Mouse (Mus musculus) heart, embryonic 10.5 days (tissue): Measurements from ENCODE around the gene Nell1. TPM values are rescaled to one million over a fixed set of nuclear protein-coding genes. Genes with fewer than 3 reads are reported as not detected.
A peak's percentile ranks its signal among the peaks of the same experiment; 100 is the strongest.

ENCODE experiments used
- DNase-seq: peaks from one replicate; pipeline ENCODE4 v3.0.0-alpha.2; 2017; ENCODE audit warnings: low spot score
- H3K27ac ChIP-seq: fragments of 300-500 bp; sonication (generic); 2 replicates; pipeline ENCODE4 v1.5.1; 2016; ENCODE audit warnings: mild to moderate bottlenecking
- H3K27me3 ChIP-seq: fragments of 300-500 bp; sonication (generic); 2 replicates; pipeline ENCODE4 v1.6.1; 2016; ENCODE audit warnings: mild to moderate bottlenecking; ENCODE audit not compliant: poor library complexity, insufficient read depth, severe bottlenecking
- H3K36me3 ChIP-seq: fragments of 300-500 bp; sonication (generic); 2 replicates; pipeline ENCODE4 v1.6.1; 2016; ENCODE audit warnings: mild to moderate bottlenecking, moderate library complexity
- H3K4me1 ChIP-seq: fragments of 300-500 bp; sonication (generic); 2 replicates; pipeline ENCODE4 v1.6.1; 2016; ENCODE audit warnings: mild to moderate bottlenecking
- H3K4me3 ChIP-seq: fragments of 300-500 bp; sonication (generic); 2 replicates; pipeline ENCODE4 v1.5.1; 2016; ENCODE audit warnings: mild to moderate bottlenecking, moderate library complexity
- H3K9me3 ChIP-seq: fragments of 300-500 bp; sonication (generic); 2 replicates; pipeline ENCODE4 v1.6.1; 2016; ENCODE audit warnings: mild to moderate bottlenecking, moderate library complexity
- WGBS: fragments of 180-500 bp; shearing (Covaris S2); methylation state at CpG from one replicate; pipeline ENCODE4 v1.1.7; 2016; 5-methylcytosine and 5-hydroxymethylcytosine counted together
- polyA plus RNA-seq: library from polyadenylated mRNA; unstranded; fragments of >200 nt; fragmentation: Nextera tagmentation; extraction: Ambion mirVana; gene quantifications from 2 replicates; pipeline ENCODE4 v1.2.1, GENCODE M21; 2016

The Nell1 gene
- polyA plus RNA-seq, 1 experiment from 2014 or later: 2.4 TPM

DNA sequence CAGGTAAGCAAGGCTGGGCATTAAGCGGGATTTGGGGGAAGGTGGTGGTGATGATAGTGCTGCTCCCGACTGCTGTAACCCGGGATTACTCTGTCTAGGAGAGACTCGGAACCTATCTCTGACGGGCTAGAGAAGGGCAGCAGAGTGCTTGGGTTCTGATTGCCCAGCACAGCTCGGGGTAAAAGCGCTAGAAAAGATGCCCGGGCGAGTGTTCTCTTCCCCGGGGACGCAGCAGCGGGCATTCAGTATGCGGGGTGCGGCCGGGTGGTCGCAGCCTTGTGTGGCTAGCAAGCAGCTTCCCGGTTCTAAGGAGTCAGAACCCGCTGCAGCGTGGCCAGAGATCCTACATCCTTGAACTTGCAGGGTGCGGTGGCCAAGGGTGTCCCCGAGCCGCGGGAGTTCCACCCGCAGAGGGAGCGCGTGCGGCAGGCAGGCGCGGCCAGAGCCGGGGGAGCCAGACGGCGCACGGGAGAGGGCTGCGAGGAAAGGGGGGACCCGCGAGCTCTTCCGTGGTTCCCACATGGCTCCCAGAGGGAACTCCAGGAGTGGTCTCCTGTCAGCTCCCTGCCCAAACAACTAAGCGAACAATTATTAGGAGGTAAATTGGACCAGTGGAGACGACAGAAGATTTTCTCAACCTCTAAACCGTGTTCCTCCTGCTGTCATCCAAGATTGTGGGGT lies 917 bp downstream of the Nell1 start:
- no peak for DNase-seq
- Histone ChIP-seq H3K9me3 (no peaks in the 10 kb centered on the region), H3K27ac (no peak overlapping the region), H3K4me1 (peaks cover 17% of the 10 kb centered on the region), H3K4me3 (peak overlapping the region; percentile 71), H3K36me3 (no peaks in the 10 kb centered on the region), H3K27me3 (peaks cover 85% of the 10 kb centered on the region)
- under 1% methylated on average over 40 of the region's 40 CpGs for WGBS

DNA sequence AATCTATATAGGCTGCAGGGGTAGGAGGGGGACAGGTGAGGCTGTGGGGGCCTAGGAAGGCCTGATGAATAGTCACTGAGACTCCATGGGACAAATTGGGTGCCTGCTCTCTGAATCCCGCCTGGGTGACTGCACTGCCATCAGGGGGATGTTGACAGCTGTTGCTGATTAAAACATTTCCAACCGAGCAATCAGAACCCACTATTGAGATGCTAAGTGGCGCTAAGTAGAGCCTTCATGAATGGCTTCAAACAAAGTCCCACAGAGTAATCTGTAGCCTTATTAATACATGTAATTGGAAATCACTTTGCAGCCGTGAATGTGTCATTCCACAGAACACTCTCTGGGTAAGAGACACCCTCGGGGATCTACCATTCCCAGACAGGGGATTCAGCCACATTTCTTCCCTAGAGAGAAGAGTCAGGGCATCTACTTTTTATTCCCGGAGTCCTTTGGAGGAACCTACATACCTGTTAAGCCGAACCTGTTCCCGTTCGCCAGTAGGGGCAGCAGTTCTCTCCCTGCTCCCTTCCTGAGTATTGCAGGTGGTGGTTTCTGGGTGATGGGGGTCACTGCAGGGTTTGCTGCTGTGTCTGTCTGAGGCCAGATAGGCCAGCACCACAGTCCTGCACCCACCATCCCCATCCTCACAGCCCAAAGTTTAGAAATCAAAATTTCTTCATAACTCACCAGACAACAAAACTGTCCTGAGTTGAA lies 7.0 kb downstream of the Nell1 start:
- no peak for DNase-seq
- no peaks in the 10 kb centered on the region for H3K36me3 ChIP-seq
- peaks cover 54% of the 10 kb centered on the region for H3K27me3 ChIP-seq
- H3K4me1 ChIP-seq: 0 out of 2 replicates have a peak, but pooled peaks cover 10% of the 10 kb centered on the region
- H3K4me3 ChIP-seq: no peak overlapping the region
- no peaks in the 10 kb centered on the region for H3K9me3 ChIP-seq
- no peak overlapping the region for H3K27ac ChIP-seq
- WGBS: 12% methylated on average over 9 of the region's 9 CpGs

GRCm38 (mm10) chr7:49984698-49985097 lies 10.0 kb downstream of the Nell1 start:
- Histone ChIP-seq H3K27me3 (peaks cover 26% of the 10 kb centered on the region), H3K27ac (no peak overlapping the region), H3K4me3 (no peak overlapping the region), H3K4me1 (0 out of 2 replicates have a peak, but pooled peaks cover 10% of the 10 kb centered on the region), H3K36me3 (no peaks in the 10 kb centered on the region), H3K9me3 (no peaks in the 10 kb centered on the region)
- WGBS: 34% methylated on average over 6 of the region's 6 CpGs
- DNase-seq: no peak

DNA sequence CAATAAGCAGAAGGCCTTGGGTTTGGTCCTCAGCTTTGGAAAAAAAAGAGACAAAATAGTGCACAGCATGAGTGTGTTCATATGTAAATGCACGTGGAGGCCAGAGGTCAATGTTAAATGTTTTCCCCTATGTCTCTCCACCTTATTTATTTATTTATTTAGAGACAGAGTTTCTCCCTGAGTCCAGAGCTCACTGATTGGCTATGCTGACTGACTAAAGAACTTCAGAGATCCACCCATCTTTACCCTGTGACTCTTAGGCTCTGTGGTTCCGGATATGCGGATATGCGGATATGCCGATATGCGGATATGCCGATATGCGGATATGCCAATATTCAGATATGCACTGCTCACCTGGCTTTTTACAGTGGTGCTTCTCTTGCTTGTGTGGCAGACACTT lies 11.3 kb downstream of the Nell1 start:
- 0 out of 2 replicates have a peak, but pooled peaks cover 10% of the 10 kb centered on the region for H3K4me1 ChIP-seq
- H3K4me3 ChIP-seq: no peak overlapping the region
- no peaks in the 10 kb centered on the region for H3K36me3 ChIP-seq
- peaks cover 14% of the 10 kb centered on the region for H3K27me3 ChIP-seq
- no peak for DNase-seq
- H3K27ac ChIP-seq: no peak overlapping the region
- no peaks in the 10 kb centered on the region for H3K9me3 ChIP-seq
- WGBS: 89% methylated on average over 8 of the region's 8 CpGs

GRCm38 (mm10) chr7:49999321-49999720 lies 24.7 kb downstream of the Nell1 start:
- no peaks in the 10 kb centered on the region for H3K4me1 ChIP-seq
- H3K4me3 ChIP-seq: no peak overlapping the region
- no peaks in the 10 kb centered on the region for H3K9me3 ChIP-seq
- no peak for DNase-seq
- no peak overlapping the region for H3K27ac ChIP-seq
- no peaks in the 10 kb centered on the region for H3K27me3 ChIP-seq
- 75% methylated on average over 4 of the region's 4 CpGs for WGBS
- no peaks in the 10 kb centered on the region for H3K36me3 ChIP-seq

GRCm38 (mm10) chr7:50005268-50005667 lies 30.6 kb downstream of the Nell1 start:
- DNase-seq: no peak
- Histone ChIP-seq H3K27ac (no peak overlapping the region), H3K4me1 (no peaks in the 10 kb centered on the region), H3K9me3 (no peaks in the 10 kb centered on the region), H3K27me3 (no peaks in the 10 kb centered on the region), H3K36me3 (no peaks in the 10 kb centered on the region), H3K4me3 (no peak overlapping the region)
- WGBS: 69% methylated on average over 2 of the region's 2 CpGs

DNA sequence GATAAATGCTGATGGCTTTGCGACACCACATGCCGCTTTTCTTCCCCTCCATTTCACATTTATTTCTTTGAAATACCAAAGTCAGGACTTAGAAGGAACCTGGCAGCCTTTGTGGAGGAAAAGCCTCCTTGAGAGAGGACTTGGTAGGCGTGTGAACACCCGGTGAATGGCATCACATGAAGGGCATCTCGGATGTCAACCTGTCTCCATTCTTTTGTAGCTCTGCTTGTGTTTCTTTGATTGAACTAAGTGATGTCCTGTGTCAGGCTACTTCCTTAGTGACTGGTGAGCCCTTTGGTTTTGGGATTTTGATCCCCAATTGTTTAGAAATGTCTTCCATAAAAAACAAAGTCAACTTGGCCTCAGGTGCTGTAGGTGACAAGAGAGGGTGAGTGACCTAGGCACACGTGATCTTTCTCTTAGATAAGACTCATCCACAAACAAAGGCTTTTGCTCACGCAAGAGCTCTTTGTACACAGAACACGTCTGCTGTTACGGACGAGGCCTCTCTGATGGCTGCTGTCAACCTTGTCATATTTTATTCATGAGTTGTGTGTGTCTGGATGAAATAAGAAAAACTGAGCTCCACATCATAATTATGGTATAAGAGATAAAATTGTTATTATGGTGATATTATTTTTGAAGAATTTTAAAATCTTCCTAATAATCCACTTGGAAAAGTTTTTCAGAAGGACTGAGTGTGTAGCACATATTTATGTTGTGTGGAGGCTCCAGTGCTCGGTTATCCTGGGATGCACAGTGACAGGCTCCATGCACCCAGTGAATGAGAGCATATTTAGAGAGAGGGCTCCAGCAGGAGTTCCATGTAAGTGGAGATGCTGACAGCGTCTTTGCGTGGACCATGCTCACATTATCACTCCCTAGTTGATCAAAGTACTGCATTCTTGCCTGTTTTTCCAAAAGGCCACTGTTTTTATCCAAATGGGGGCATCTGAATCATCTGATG lies 60.8 kb downstream of the Nell1 start:
- Histone ChIP-seq H3K9me3 (no peaks in the 10 kb centered on the region), H3K4me3 (no peak overlapping the region), H3K4me1 (no peaks in the 10 kb centered on the region), H3K36me3 (no peaks in the 10 kb centered on the region), H3K27me3 (no peaks in the 10 kb centered on the region), H3K27ac (no peak overlapping the region)
- 76% methylated on average over 13 of the region's 13 CpGs for WGBS
- DNase-seq: no peak

- DNase-seq: no peak
- WGBS: 51% methylated on average over 6 of the region's 6 CpGs
- no peaks in the 10 kb centered on the region for H3K36me3 ChIP-seq
- H3K27me3 ChIP-seq: no peaks in the 10 kb centered on the region
- no peak overlapping the region for H3K4me3 ChIP-seq
- H3K9me3 ChIP-seq: no peaks in the 10 kb centered on the region
- no peaks in the 10 kb centered on the region for H3K4me1 ChIP-seq
- H3K27ac ChIP-seq: no peak overlapping the region
Measured at GRCm38 (mm10) chr7:50041112-50041511, 66.4 kb downstream of the Nell1 start.

- Histone ChIP-seq H3K36me3 (no peaks in the 10 kb centered on the region), H3K4me1 (no peaks in the 10 kb centered on the region), H3K4me3 (no peak overlapping the region), H3K9me3 (no peaks in the 10 kb centered on the region), H3K27me3 (no peaks in the 10 kb centered on the region), H3K27ac (no peak overlapping the region)
- 88% methylated on average over 4 of the region's 4 CpGs for WGBS
- no peak for DNase-seq
Measured at GRCm38 (mm10) chr7:50050144-50050543, 75.5 kb downstream of the Nell1 start.

- WGBS: 85% methylated on average over 2 of the region's 2 CpGs
- Histone ChIP-seq H3K27ac (no peak overlapping the region), H3K4me3 (no peak overlapping the region), H3K9me3 (no peaks in the 10 kb centered on the region), H3K4me1 (no peaks in the 10 kb centered on the region), H3K36me3 (no peaks in the 10 kb centered on the region), H3K27me3 (no peaks in the 10 kb centered on the region)
- no peak for DNase-seq
Measured at GRCm38 (mm10) chr7:50053704-50054103, 79.0 kb downstream of the Nell1 start.

DNA sequence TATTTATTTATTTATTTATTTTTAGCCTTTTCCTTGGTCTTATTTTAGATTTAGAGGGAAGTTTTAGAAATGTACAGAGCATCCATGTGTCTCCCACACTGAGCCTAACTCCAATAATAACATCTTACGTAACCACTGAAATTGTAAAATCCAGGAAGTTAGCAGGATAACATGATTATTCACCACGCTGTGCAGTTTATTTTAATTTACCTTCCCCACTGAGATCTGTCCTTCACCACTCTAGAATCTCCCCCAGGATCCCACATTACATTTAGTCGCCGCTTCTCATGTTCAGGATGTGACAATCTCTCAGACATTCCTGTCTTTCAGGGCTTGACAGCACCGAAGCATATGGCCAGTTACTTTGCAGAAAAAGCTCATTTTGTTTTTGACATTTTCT lies 119.8 kb downstream of the Nell1 start:
- Histone ChIP-seq H3K9me3 (no peaks in the 10 kb centered on the region), H3K27me3 (no peaks in the 10 kb centered on the region), H3K27ac (no peak overlapping the region), H3K36me3 (no peaks in the 10 kb centered on the region), H3K4me1 (no peaks in the 10 kb centered on the region), H3K4me3 (no peak overlapping the region)
- no peak for DNase-seq
- 77% methylated on average over 5 of the region's 5 CpGs for WGBS

GRCm38 (mm10) chr7:50105612-50106321 lies 131.1 kb downstream of the Nell1 start:
- no peak for DNase-seq
- WGBS: 52% methylated on average over 8 of the region's 8 CpGs
- H3K36me3 ChIP-seq: no peaks in the 10 kb centered on the region

More at GRCm38 (mm10) chr7:50105612-50106321, 131.1 kb downstream of the Nell1 start:
- Histone ChIP-seq H3K4me3 (no peak overlapping the region), H3K9me3 (no peaks in the 10 kb centered on the region), H3K27me3 (no peaks in the 10 kb centered on the region), H3K27ac (no peak overlapping the region), H3K4me1 (no peaks in the 10 kb centered on the region)
